Mouse (Mus musculus): ENCODE results near the gene Gm8369. TPM values are rescaled to one million over a fixed set of nuclear protein-coding genes. Genes with fewer than 3 reads are reported as not detected.
"Not testable (repeated sequence)": the region's sequence is repeated elsewhere in the genome, so short reads cannot be mapped to it uniquely, and the experiment has no call there.

Gm8369 gene
- total RNA-seq, 4 experiments from 2014 or later = 0.28 to 1.3 (median 0.65) TPM

GRCm38 (mm10) chr19:11513458-11513857 lies 27.7 kb downstream of the Gm8369 start:
- no peak for DNase-seq (ENCODE audit: low spot score in 2 of 2)

DNA sequence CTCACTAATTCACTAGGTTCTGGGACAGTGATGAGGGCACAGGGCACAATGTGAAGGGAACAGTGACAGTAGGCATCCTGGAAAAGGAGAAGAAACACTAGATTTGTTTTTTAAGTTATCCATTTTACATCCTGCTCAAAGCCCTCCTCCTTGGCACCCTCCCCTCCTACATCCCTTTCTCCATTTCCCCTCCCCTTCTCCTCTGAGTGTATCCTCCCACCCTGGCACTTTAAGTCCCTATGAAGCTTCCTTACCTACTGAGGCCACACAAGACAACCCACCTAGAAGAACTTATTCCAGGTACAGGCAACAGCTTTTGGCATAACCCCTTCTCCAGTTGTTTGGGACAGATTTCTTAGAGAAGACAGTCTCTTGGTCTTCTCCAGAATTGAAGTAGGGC lies 30.5 kb downstream of the Gm8369 start, which contains the start of gene Ms4a6b:
Gene Ms4a6b (plus strand): TSS at position 267 of the 400 bp plus-strand sequence.
- no peak for DNase-seq (ENCODE audit: low spot score in 2 of 2)

- no peak for DNase-seq (ENCODE audit: low spot score in 2 of 2)
These were observed 31.1 kb downstream of the Gm8369 start for GRCm38 (mm10) chr19:11516845-11517244.

GRCm38 (mm10) chr19:11517373-11517772 lies 31.6 kb downstream of the Gm8369 start:
- DNase-seq (ENCODE audit: low spot score in 2 of 2) = not testable (repeated sequence)

GRCm38 (mm10) chr19:11518356-11518755 lies 32.6 kb downstream of the Gm8369 start:
- DNase-seq (ENCODE audit: low spot score in 2 of 2) = not testable (repeated sequence)

DNA sequence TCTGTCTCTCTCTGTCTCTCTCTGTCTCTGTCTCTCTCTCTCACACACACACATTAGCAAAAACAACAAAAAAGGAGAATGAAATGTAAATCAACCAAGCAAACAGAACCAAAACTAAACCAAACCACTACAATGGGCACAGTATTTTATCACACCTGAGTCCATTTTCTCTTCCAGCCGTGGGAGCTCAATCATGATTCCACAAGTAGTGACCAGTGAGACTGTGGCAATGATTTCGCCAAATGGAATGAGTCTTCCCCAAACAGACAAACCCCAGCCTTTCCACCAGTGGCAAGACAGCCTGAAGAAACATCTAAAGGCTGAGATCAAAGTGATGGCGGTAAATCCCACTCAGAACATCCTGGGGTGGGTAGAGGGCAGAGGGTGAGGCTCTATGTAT lies 34.4 kb downstream of the Gm8369 start:
- DNase-seq (ENCODE audit: low spot score in 2 of 2) = no peak

GRCm38 (mm10) chr19:11533421-11533820 lies 47.7 kb downstream of the Gm8369 start:
- no peak for DNase-seq (ENCODE audit: low spot score in 2 of 2)

GRCm38 (mm10) chr19:11533888-11534445 lies 48.2 kb downstream of the Gm8369 start:
- no peak for DNase-seq (ENCODE audit: low spot score in 2 of 2)

- DNase-seq (ENCODE audit: low spot score in 2 of 2) = no peak
These were observed 50.9 kb downstream of the Gm8369 start, which contains the start of gene Ms4a4d for GRCm38 (mm10) chr19:11536593-11536992. Gene Ms4a4d (plus strand): TSS chr19:11536801.

GRCm38 (mm10) chr19:11537336-11537735 lies 51.6 kb downstream of the Gm8369 start:
- no peak for DNase-seq (ENCODE audit: low spot score in 2 of 2)

GRCm38 (mm10) chr19:11540166-11540821 lies 54.6 kb downstream of the Gm8369 start:
- not testable (repeated sequence) for DNase-seq (ENCODE audit: low spot score in 2 of 2)

DNA sequence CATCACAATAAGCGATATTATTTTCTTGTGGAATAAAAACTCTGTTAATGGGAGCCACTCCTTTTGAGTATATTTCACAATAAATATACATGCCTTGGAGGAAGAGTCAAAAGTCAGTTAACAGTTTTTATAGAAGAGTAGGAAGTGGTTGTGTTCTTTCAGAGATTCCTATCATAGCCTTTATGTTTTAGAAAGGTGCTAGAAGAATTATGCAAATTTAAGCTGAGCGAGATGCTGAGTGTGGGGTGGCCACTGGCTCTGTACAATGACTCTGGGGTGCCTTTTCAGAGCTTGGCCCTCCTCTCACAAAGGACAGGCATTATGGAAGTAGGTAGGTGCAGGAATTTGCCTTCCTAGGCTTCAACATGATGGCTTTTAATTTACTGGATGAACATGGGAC lies 58.6 kb downstream of the Gm8369 start:
- DNase-seq (ENCODE audit: low spot score in 2 of 2) = not testable (repeated sequence)

- no peak for DNase-seq (ENCODE audit: low spot score in 2 of 2)
These were observed 62.2 kb downstream of the Gm8369 start for GRCm38 (mm10) chr19:11547911-11548310.

DNA sequence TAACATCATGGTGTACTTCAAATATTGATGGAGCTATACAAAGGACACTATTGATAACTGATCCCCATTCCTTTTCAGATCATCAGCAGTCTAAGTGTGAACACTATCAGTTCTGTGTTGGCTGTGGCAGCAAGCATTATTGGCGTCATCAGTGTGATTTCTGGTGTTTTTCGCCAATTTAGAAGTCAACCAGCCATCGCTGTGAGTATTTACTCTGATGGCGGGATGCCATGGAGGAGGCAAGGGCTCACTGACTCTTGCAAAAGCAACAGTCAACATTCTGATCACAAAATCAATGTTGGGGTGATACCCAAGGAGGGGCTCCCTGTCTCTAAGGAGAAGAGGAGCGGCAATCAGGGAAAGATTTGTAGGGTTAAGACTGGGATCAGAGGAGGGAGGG lies 69.0 kb downstream of the Gm8369 start:
- no peak for DNase-seq (ENCODE audit: low spot score in 2 of 2)

GRCm38 (mm10) chr19:11559560-11559959 lies 73.8 kb downstream of the Gm8369 start:
- not testable (repeated sequence) for DNase-seq (ENCODE audit: low spot score in 2 of 2)

Other genes starting within 250 kb of the Gm8369 start
- gene Ms4a1, start 219.7 kb upstream of the Gm8369 start, total RNA-seq (2022) = not detected
- not detected for gene Ms4a5, start 202.1 kb upstream of the Gm8369 start, total RNA-seq (2022)
- under 1 TPM in 1 of 4 experiments, not detected in 3; 0.11 TPM for gene Ms4a14, start 171.5 kb upstream of the Gm8369 start, total RNA-seq (2022)
- 1 to 10 TPM in 1 of 4 experiments, not detected in 3; 1.6 TPM for gene Ms4a7, start 149.8 kb upstream of the Gm8369 start, total RNA-seq (2022)
- gene Ms4a4a, start 110.4 kb upstream of the Gm8369 start, total RNA-seq (2022) = 1 to 10 TPM in 1 of 4 experiments, under 1 TPM in 1, not detected in 2; 0.68 to 1.6 TPM
- under 1 TPM in 1 of 4 experiments, not detected in 3; 0.53 TPM for gene Ms4a4c, start 81.2 kb upstream of the Gm8369 start, total RNA-seq (2022)
- gene Ms4a4b, start 42.4 kb upstream of the Gm8369 start, total RNA-seq (2022) = 1 to 10 TPM in 1 of 4 experiments, not detected in 3; 1.4 TPM
- gene Ms4a6c, start 16.6 kb upstream of the Gm8369 start, total RNA-seq (2022) = 1 to 10 TPM in 3 of 4 experiments, under 1 TPM in 1; 0.78 to 2.2 (median 1.3) TPM
- 1 to 10 TPM in 2 of 4 experiments, under 1 TPM in 2; 0.57 to 3.3 (median 1.3) TPM for gene Ms4a6b, start 30.6 kb downstream of the Gm8369 start, total RNA-seq (2022)
- gene Ms4a4d, start 50.9 kb downstream of the Gm8369 start, total RNA-seq (2022) = not detected
- 1 to 10 TPM in 3 of 4 experiments, under 1 TPM in 1; 0.98 to 2.5 (median 2.3) TPM for gene Ms4a6d, start 118.9 kb downstream of the Gm8369 start, total RNA-seq (2022)
- gene Ms4a2, start 137.8 kb downstream of the Gm8369 start, total RNA-seq (2022) = under 1 TPM in 1 of 4 experiments, not detected in 3; 0.40 TPM
- gene Ms4a3, start 154.9 kb downstream of the Gm8369 start, total RNA-seq (2022) = not detected
- gene Oosp2, start 174.6 kb downstream of the Gm8369 start, total RNA-seq (2022) = not detected
- not detected for gene Oosp1, start 205.2 kb downstream of the Gm8369 start, total RNA-seq (2022)
- not detected for gene Oosp3, start 211.1 kb downstream of the Gm8369 start, total RNA-seq (2022)

All from left cerebral cortex, adult 8-10 months (tissue).